Mouse (Mus musculus) forebrain, embryonic 16.5 days (tissue): ENCODE results near the gene Rpl39l. TPM values are rescaled to one million over a fixed set of nuclear protein-coding genes. Genes with fewer than 3 reads are reported as not detected.
"Not testable (repeated sequence)": the region's sequence is repeated elsewhere in the genome, so short reads cannot be mapped to it uniquely, and the experiment has no call there.

ENCODE experiments used
- ATAC-seq: fragments of 200-750 bp; cut with Nextera tagmentation; 2 replicates; pipeline ENCODE4 v1.8.0; 2017; ENCODE audit warnings: mild to moderate bottlenecking, moderate library complexity
- H3K27ac ChIP-seq: fragments of 300-500 bp; sonication (generic); 2 replicates; pipeline ENCODE4 v1.5.1; 2014; ENCODE audit warnings: low read length, control low read depth
- H3K27me3 ChIP-seq: fragments of 300-500 bp; sonication (generic); replicated peaks from 2 replicates; pipeline ENCODE4 v1.6.1; 2014; ENCODE audit warnings: low read length; ENCODE audit not compliant: control insufficient read depth, insufficient read depth
- H3K36me3 ChIP-seq: fragments of 300-500 bp; sonication (generic); 2 replicates; pipeline ENCODE4 v1.6.1; 2014; ENCODE audit not compliant: control insufficient read depth, insufficient read depth
- H3K4me1 ChIP-seq: fragments of 300-500 bp; sonication (generic); replicated peaks from 2 replicates; pipeline ENCODE4 v1.6.1; 2014; ENCODE audit warnings: low read length; ENCODE audit not compliant: control insufficient read depth, insufficient read depth
- H3K4me2 ChIP-seq: fragments of 300-500 bp; sonication (generic); 2 replicates; pipeline ENCODE4 v1.6.1; 2014; ENCODE audit warnings: mild to moderate bottlenecking, low read length, control low read depth
- H3K4me3 ChIP-seq: fragments of 300-500 bp; sonication (generic); replicated peaks from 2 replicates; pipeline ENCODE4 v1.5.1; 2014; ENCODE audit warnings: mild to moderate bottlenecking, low read length, control low read depth
- H3K9ac ChIP-seq: fragments of 300-500 bp; sonication (generic); replicated peaks from 2 replicates; pipeline ENCODE4 v1.6.1; 2014; ENCODE audit warnings: low read depth, low read length, control low read depth
- H3K9me3 ChIP-seq: fragments of 300-500 bp; sonication (generic); 2 replicates; pipeline ENCODE4 v1.6.1; 2016; ENCODE audit warnings: low read length; ENCODE audit not compliant: control insufficient read depth
- WGBS: fragments of 180-500 bp; shearing (Covaris S2); extraction: QIAGEN DNeasy Blood & Tissue Kit; methylation state at CpG from one replicate; pipeline ENCODE4 v1.1.7; 2014; 5-methylcytosine and 5-hydroxymethylcytosine counted together
- polyA plus RNA-seq: library from polyadenylated mRNA; unstranded; fragments of >200 nt; fragmentation: Nextera tagmentation; extraction: Ambion mirVana; gene quantifications from 2 replicates; pipeline ENCODE4 v1.2.1, GENCODE M21; 2015

The Rpl39l gene
- polyA plus RNA-seq, 1 experiment from 2014 or later: not detected

DNA sequence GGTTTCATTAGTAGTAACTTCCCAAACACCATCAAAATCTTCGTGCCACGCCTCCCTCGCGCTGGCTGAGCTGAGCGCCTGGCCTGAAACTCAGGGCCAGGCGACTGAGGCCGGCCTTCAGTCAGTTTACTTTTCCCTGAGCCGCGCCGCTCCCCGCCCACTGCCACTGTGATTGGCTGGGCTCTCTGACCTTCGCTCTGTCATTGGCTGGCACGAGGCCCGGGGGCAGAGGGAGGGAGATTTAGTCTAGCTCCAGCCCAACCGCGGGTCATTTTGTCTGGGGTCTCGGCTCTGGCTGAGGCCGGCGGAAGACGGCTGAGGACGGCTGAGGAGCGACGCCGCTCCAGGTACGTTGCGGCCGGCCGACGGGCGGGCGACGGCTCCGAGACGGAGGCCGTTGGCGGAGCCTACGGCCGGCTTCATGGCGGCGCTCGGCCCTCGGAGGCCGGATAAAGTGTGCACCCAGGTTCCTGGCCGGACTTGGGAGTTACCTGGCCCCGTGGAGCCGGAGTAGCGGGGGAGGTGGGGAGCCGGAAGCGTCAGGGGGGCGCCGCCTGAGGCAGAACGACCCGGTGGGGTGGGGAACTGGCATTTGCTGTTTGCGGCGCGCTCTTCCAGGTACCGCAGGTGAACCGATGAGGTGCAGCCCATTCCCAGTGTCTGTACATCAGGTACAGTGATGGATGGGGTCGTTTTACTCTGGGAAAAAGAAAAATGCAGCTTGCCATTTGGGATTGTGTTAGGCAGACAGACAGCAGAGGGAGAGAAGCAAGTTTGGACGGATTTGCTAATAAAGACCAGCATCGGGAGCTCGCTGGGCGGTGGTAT lies 22.9 kb downstream of the Rpl39l start, which contains the start of gene Atf7ip2:
Atf7ip2 (plus strand) TSS at position 34 of the 828 bp plus-strand sequence.
- H3K9me3 ChIP-seq: peaks cover 3% of the 10 kb centered on the region
- no peaks in the 10 kb centered on the region for H3K36me3 ChIP-seq
- peak; percentile 98 for ATAC-seq
- peaks cover 10% of the 10 kb centered on the region for H3K4me1 ChIP-seq
- H3K4me2 ChIP-seq: peak within 1 kb of the TSS; percentile 77
- H3K27ac ChIP-seq: no peak within 1 kb of the TSS
- peak within 1 kb of the TSS; percentile 52 for H3K4me3 ChIP-seq
- 1% methylated on average over 63 of the region's 63 CpGs for WGBS
- H3K27me3 ChIP-seq: peaks cover 6% of the 10 kb centered on the region; the same call in 1 of the 2 replicates
- H3K9ac ChIP-seq: peak within 1 kb of the TSS; percentile 42

DNA sequence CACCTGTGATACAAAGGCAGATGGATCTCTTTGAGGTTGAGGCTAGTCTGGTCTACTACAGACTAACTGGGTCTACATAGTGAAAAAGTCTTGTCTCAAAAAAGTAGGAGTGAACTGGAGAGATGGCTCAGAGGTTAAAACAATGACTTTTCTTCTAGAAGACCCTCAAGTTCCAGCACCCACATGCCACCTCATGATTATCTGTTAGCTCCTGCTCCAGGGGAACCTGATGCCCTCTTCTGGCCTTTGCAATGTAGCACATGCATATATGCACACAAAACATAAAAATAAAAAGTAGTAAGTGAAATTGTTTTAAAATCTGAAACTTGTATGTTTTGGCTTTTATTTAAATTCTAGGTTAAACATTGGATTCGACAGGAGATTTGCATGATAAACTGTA lies 38.8 kb downstream of the Rpl39l start:
- WGBS: 91% methylated on average over 1 of the region's 1 CpGs
- H3K36me3 ChIP-seq: no peaks in the 10 kb centered on the region
- no peak overlapping the region for H3K4me2 ChIP-seq
- H3K27ac ChIP-seq: no peak overlapping the region
- H3K4me1 ChIP-seq: no peaks in the 10 kb centered on the region
- no peak for ATAC-seq
- no peak overlapping the region for H3K4me3 ChIP-seq
- H3K9ac ChIP-seq: no peak overlapping the region
- no peaks in the 10 kb centered on the region for H3K27me3 ChIP-seq
- H3K9me3 ChIP-seq: no peaks in the 10 kb centered on the region

DNA sequence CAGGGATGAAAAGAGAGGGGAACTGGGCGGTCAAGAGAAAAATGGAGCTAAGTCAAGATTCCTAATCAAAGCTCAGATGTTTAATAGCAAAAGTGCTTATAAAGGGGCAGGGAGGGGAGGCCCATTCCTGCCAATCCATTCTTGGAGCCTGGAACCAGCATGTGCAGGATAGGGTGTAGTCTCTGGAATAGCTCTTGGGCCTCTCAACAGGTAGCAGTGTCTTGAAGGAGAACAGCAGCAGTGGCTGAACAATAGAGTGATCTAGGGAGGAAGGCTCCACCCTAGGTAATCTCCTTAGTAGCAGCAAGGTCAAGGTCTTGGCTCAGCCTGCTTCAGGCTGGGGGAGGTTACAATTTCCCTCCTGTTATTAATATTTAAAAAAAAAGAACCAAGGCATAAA lies 46.3 kb downstream of the Rpl39l start:
- ATAC-seq, H3K4me1 ChIP-seq, H3K27me3 ChIP-seq, H3K27ac ChIP-seq, H3K36me3 ChIP-seq, H3K4me2 ChIP-seq, H3K4me3 ChIP-seq, H3K9ac ChIP-seq, H3K9me3 ChIP-seq: not testable (repeated sequence)
- WGBS: 96% methylated on average over 1 of the region's 1 CpGs

DNA sequence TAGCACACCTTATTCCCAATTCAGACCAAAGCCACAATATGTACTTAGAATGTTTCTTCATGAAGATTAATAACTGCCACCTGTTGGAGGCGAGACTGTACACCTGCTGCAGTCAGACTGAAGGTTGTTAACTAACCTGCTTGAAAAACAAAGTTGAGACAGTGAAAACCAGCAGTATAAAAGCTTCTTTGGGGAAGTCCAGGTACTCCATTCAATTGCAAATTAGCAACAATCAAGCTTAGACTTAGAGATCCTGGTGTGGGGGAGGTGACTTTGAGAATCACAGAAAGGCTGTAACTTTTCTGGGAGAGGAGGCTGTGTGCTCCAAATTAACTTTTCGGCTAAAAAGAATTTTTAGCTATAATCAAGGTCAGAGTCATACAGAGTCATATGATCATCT lies 47.0 kb downstream of the Rpl39l start:
- not testable (repeated sequence) for ATAC-seq, H3K4me1 ChIP-seq, H3K27ac ChIP-seq, H3K4me3 ChIP-seq, H3K4me2 ChIP-seq, H3K9ac ChIP-seq, H3K27me3 ChIP-seq, H3K36me3 ChIP-seq, H3K9me3 ChIP-seq
- 86% methylated on average over 2 of the region's 2 CpGs for WGBS

Other genes starting within 250 kb of the Rpl39l start
- 1.2 and 3.6 TPM in 2 replicates for gene Grin2a, start 174.7 kb upstream of the Rpl39l start, polyA plus RNA-seq
- 0.18 TPM in 1 of 2 replicates, not detected in the other for gene Atf7ip2, start 22.5 kb downstream of the Rpl39l start, polyA plus RNA-seq
- 8.3 and 10.7 TPM in 2 replicates for gene Emp2, start 143.7 kb downstream of the Rpl39l start, polyA plus RNA-seq
- 2.5 and 4.1 TPM in 2 replicates for gene Tekt5, start 225.3 kb downstream of the Rpl39l start, polyA plus RNA-seq
- gene Nubp1, start 241.7 kb downstream of the Rpl39l start, polyA plus RNA-seq: 47.7 and 48.9 TPM in 2 replicates